In the genomic region with DNA sequence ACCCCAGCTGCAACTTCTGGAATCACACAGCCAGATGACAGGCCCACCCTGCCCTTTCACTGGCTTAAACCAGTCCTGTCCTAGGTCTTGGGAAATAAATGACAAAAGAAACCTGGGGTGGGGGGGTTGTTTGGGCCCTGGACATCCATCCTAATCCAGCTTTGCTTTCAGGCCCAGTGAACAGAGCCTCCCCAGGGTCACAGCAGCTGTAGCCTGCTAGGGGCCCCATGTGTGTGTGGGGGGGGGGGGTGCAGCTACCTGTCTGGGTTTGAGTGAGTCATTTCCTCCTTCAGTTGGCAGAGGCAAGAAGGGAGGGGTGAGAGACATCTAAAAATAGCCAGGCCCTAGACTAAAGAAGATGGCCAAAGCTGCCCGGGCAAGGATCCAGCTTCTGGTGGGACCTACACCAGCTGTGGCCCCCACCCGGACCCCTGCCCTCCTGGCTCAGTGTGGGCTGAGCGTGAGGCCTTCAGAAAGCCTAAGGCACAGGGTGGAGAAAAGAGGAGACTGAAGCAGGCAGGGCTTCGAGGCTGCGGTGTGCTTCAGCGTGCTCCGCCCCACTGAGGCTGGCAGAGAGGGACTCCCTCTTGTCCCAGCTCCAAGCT, we compare ENCODE assay signal across 8 mouse cellular contexts. TPM values are rescaled to one million over a fixed set of nuclear protein-coding genes. Genes with fewer than 3 reads are reported as not detected.
DNase-seq lines count a peak whose midpoint lies in the region; ATAC-seq lines count a peak whose summit lies in the region.

No protein-coding gene starts in this region.

- H3K9ac ChIP-seq in embryonic facial prominence, embryonic 13.5 days: no peak overlapping the region
- H3K9ac ChIP-seq in intestine, embryonic 14.5 days (ENCODE audit: low read length): no peak overlapping the region

- H3K27me3 ChIP-seq in embryonic facial prominence, embryonic 13.5 days: no peaks in the 10 kb centered on the region
- no peaks in the 10 kb centered on the region for H3K27me3 ChIP-seq in intestine, embryonic 14.5 days (replicated peaks; ENCODE audit: control insufficient read depth, insufficient read depth, low read length)

- H3K4me1 ChIP-seq in embryonic facial prominence, embryonic 13.5 days: peaks cover 57% of the 10 kb centered on the region
- H3K4me1 ChIP-seq in intestine, embryonic 14.5 days (replicated peaks; ENCODE audit: control insufficient read depth, insufficient read depth, low read length): peaks cover 41% of the 10 kb centered on the region

- DNase-seq in cerebellum, postnatal 14 days: peak; percentile 53 to 63
- DNase-seq in cerebellum, adult 9-10 months: no peak
- peak; percentile 63 to 65 for DNase-seq in B cell, adult 2 months
- DNase-seq in intestine, embryonic 14.5 days (ENCODE audit: low spot score): peak; percentile 69
- peak; percentile 67 for DNase-seq in lung, postnatal 25 days (ENCODE audit: low spot score)
- DNase-seq in thymus, postnatal 4 days: peak; percentile 60
- DNase-seq in layer of hippocampus, postnatal 14 days (ENCODE audit: low spot score in 2 of 2): no peak

- H3K4me3 ChIP-seq in embryonic facial prominence, embryonic 13.5 days: no peak overlapping the region
- no peak overlapping the region for H3K4me3 ChIP-seq in intestine, embryonic 14.5 days (ENCODE audit: low read depth, low read length)

- H3K36me3 ChIP-seq in embryonic facial prominence, embryonic 13.5 days: no peaks in the 10 kb centered on the region
- H3K36me3 ChIP-seq in intestine, embryonic 14.5 days (ENCODE audit: control insufficient read depth, insufficient read depth, low read length): no peaks in the 10 kb centered on the region

- H3K27ac ChIP-seq in embryonic facial prominence, embryonic 13.5 days: peak overlapping the region; percentile 83
- peak overlapping the region; percentile 69; the same call in 1 of the 2 replicates for H3K27ac ChIP-seq in intestine, embryonic 14.5 days (ENCODE audit: low read depth)

- WGBS in embryonic facial prominence, embryonic 13.5 days: 25% methylated on average over 7 of the region's 7 CpGs
- WGBS in intestine, embryonic 14.5 days: 37% methylated on average over 7 of the region's 7 CpGs

- ATAC-seq in embryonic facial prominence, embryonic 13.5 days (ENCODE audit: insufficient number of reproducible peaks, insufficient read depth, low FRiP score, low TSS enrichment, low read depth): no peak
- peak; percentile 30 for ATAC-seq in intestine, embryonic 14.5 days (replicated peaks; ENCODE audit: low FRiP score, low TSS enrichment, low read depth)

- H3K4me2 ChIP-seq in embryonic facial prominence, embryonic 13.5 days: peak overlapping the region; percentile 14; the same call in 1 of the 2 replicates
- H3K4me2 ChIP-seq in intestine, embryonic 14.5 days (ENCODE audit: low read length): no peak overlapping the region

- no peaks in the 10 kb centered on the region for H3K9me3 ChIP-seq in embryonic facial prominence, embryonic 13.5 days
- H3K9me3 ChIP-seq in intestine, embryonic 14.5 days (ENCODE audit: control insufficient read depth, low read length): no peaks in the 10 kb centered on the region

RNA-seq across cellular contexts. Expression of gene Dnajb12, which starts 28.4 kb away (rescaled TPM):
- 20.5 and 20.7 TPM in 2 replicates for polyA plus RNA-seq in embryonic facial prominence, embryonic 13.5 days (2015; fragmentation: Nextera tagmentation; extraction: Ambion mirVana)
- 27.5 and 28.6 TPM in 2 replicates for polyA plus RNA-seq in intestine, embryonic 14.5 days (2014; fragmentation: Nextera tagmentation; extraction: Ambion mirVana)
- 10 to 100 TPM; 48.0 to 50.1 TPM for total RNA-seq in layer of hippocampus, postnatal 14 days (2021)

RNA-seq across cellular contexts. Expression of gene Ddit4, which starts 43.8 kb away (rescaled TPM):
- 86.5 and 93.1 TPM in 2 replicates for polyA plus RNA-seq in embryonic facial prominence, embryonic 13.5 days (2015; fragmentation: Nextera tagmentation; extraction: Ambion mirVana)
- polyA plus RNA-seq in intestine, embryonic 14.5 days (2014; fragmentation: Nextera tagmentation; extraction: Ambion mirVana): 2.0 and 3.0 TPM in 2 replicates
- 100 to 1,000 TPM in 1 of 2 experiments, 10 to 100 TPM in 1; 99.5 to 106 TPM for total RNA-seq in layer of hippocampus, postnatal 14 days (2021)

Comparison
In these comparisons a context has a peak if more than half of its experiments do, and no peak if none do; other contexts are left out.
1. DNase-seq: peak in cerebellum, postnatal 14 days (2 of 2), B cell, adult 2 months (2 of 2), intestine, embryonic 14.5 days (single experiment), lung, postnatal 25 days (single experiment) and thymus, postnatal 4 days (single experiment); none in cerebellum, adult 9-10 months (single experiment) and layer of hippocampus, postnatal 14 days (0 of 2).
2. RNA of gene Ddit4, which starts 43.8 kb away (polyA plus RNA-seq): 86.5 to 93.1 TPM in embryonic facial prominence, embryonic 13.5 days; 2.0 to 3.0 TPM in intestine, embryonic 14.5 days; every median in the first group is over 10 times any median in the second.